Mouse (Mus musculus): Measurements from ENCODE around the gene Oat.

Oat gene

GRCm38 (mm10) chr7:132576116-132576650 lies at the start of gene Oat:
Gene Oat (minus strand): TSS chr7:132576398.
- in situ Hi-C loops (cut with MboI): no loop called here

GRCm38 (mm10) chr7:132624161-132624560 lies 48.0 kb upstream of the Oat start:
- in situ Hi-C loops (cut with MboI): no loop called here

- in situ Hi-C loops (cut with MboI): no loop called here
These were observed 44.0 kb upstream of the Oat start for GRCm38 (mm10) chr7:132619975-132620918.

GRCm38 (mm10) chr7:132619549-132619948 lies 43.4 kb upstream of the Oat start:
- in situ Hi-C loops (cut with MboI): no loop called here

GRCm38 (mm10) chr7:132617021-132617564 lies 40.9 kb upstream of the Oat start:
- in situ Hi-C loops (cut with MboI): no loop called here

GRCm38 (mm10) chr7:132616391-132616790 lies 40.2 kb upstream of the Oat start:
- in situ Hi-C loops (cut with MboI): no loop called here

GRCm38 (mm10) chr7:132615346-132615745 lies 39.1 kb upstream of the Oat start:
- in situ Hi-C loops (cut with MboI): no loop called here

- in situ Hi-C loops (cut with MboI): no loop called here
These were observed 35.3 kb upstream of the Oat start for GRCm38 (mm10) chr7:132611530-132611929.

- in situ Hi-C loops (cut with MboI): no loop called here
These were observed 34.5 kb upstream of the Oat start, which contains the start of gene Lhpp for GRCm38 (mm10) chr7:132610468-132611318. Gene Lhpp (plus strand): TSS chr7:132610638.

GRCm38 (mm10) chr7:132608316-132609020 lies 32.3 kb upstream of the Oat start:
- in situ Hi-C loops (cut with MboI): no loop called here

GRCm38 (mm10) chr7:132605689-132606088 lies 29.5 kb upstream of the Oat start:
- in situ Hi-C loops (cut with MboI): no loop called here

GRCm38 (mm10) chr7:132604720-132605119 lies 28.5 kb upstream of the Oat start:
- in situ Hi-C loops (cut with MboI): no loop called here

GRCm38 (mm10) chr7:132600926-132601325 lies 24.7 kb upstream of the Oat start:
- in situ Hi-C loops (cut with MboI): no loop called here

GRCm38 (mm10) chr7:132600026-132600425 lies 23.8 kb upstream of the Oat start:
- in situ Hi-C loops (cut with MboI): no loop called here

- in situ Hi-C loops (cut with MboI): no loop called here
These were observed 23.1 kb upstream of the Oat start, which contains the start of gene Nkx1-2 for GRCm38 (mm10) chr7:132599071-132599975. Gene Nkx1-2 (minus strand): TSS chr7:132599637.

- in situ Hi-C loops (cut with MboI): no loop called here
These were observed 21.2 kb upstream of the Oat start for GRCm38 (mm10) chr7:132597251-132598041.

GRCm38 (mm10) chr7:132596557-132597250 lies 20.5 kb upstream of the Oat start:
- in situ Hi-C loops (cut with MboI): no loop called here

- in situ Hi-C loops (cut with MboI): no loop called here
These were observed 19.6 kb upstream of the Oat start for GRCm38 (mm10) chr7:132595787-132596186.

- in situ Hi-C loops (cut with MboI): no loop called here
These were observed 18.1 kb upstream of the Oat start for GRCm38 (mm10) chr7:132594325-132594724.

Measured in mature B cell (primary cell).